Mouse (Mus musculus) urinary bladder, postnatal 14 days (tissue): ENCODE results near the gene Phf21a.
A peak's percentile ranks its signal among the peaks of the same experiment; 100 is the strongest.

Experiments
- DNase-seq: peaks from one replicate; pipeline ENCODE4 v3.0.0; 2021; ENCODE audit warnings: low spot score

The Phf21a gene

DNA sequence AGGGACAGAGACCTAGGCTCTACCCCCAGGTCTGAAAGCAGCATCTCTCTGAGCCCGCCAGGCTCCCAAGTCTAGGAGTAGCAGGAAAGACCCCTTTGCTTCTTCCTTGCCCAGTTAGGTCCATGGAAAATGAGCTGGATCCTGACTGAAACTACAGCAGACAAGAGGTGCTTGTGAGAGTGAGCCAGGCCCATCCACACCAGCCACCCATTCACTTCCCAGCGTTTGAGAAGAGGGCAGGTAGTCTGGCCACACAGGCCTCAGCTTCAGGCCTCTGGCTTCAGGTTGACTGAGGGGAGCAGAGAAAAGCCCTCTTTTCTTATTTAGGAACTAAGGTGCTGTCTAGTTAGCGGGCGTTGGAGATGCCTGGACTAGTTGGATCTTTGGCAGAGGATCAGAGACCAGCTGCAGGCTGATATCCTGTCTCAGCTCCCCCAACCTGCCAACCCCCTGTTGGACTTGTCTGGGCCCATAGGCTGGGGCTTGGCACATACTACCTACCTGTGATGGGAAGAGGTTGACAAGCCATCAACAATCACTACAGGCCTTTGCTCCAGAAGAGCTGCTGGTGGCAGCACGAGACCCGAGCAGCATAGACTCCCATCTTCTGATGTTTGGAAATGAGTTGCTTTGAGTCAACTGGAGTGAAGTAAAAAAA is 269.8 kb downstream of the Phf21a start:
- no peak for DNase-seq

DNA sequence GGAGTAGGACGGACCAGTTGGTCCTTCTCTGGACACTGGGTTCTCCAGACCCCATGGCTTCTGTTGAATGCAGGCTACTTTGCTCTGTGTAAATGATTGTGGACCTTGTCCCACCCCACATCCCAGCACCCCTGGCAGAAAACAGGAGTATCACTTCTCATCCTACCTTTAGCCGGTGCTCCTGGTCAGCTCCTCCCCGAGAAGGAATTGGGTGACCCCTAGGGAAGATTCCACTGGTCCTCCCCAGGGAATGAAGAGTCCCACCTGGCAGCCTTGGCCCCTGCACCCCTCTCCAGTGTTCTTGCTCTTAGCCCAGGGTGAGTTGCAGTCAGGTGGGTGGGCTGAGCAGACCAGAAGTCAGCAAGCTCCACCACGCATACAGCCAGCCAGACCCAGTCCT is 271.2 kb downstream of the Phf21a start:
- DNase-seq: no peak

DNA sequence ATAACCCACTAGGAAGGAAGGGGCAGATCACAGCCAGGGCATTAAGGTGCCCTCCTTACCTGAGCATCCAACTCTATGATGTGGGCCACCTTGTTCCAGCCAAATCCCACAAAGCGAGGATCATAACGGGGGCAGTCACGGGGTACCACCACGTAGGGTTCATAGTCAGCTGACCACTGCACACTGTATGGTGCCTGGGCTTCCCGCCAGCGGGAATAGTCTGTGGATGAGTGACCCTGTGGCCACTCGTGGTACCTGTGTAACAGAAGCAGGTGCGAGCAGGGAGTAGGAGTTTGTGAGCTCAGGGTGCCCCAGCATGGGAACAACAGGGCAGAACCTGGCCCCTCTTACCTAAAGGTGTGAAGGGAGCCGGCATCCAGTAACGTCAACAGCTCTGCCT is 272.7 kb downstream of the Phf21a start:
- no peak for DNase-seq

DNA sequence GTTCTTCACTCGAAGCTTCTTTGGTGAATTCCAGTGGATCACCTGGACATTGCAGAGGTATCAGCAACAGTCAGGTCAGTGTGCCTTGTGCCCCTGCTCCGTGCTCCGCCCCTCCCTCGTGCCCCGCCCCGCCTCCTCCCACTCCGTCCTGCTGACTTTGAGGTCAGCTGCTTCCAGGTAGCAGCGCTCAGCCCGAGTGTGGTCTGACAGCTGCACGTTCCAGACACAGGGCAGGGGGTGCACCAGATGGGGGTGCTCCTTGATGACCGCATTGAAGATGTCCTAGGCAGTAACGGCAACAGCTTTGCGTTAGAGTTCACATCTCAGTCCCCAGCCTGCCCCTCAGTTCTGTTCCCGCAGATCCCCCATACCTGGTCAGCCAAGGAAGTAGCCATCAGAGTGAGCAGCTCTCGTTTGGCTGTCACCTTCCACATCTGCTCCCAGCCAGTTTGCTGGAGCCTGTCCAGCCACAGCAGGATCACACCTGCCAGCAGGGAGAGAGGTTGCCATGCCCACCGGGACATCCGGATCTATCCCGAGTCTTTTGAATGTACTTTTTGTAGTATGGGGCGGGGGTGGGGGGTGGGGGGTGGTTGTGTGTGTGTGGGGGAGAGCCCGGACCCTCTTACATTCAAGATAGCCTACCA is 274.6 kb downstream of the Phf21a start:
- no peak for DNase-seq

DNA sequence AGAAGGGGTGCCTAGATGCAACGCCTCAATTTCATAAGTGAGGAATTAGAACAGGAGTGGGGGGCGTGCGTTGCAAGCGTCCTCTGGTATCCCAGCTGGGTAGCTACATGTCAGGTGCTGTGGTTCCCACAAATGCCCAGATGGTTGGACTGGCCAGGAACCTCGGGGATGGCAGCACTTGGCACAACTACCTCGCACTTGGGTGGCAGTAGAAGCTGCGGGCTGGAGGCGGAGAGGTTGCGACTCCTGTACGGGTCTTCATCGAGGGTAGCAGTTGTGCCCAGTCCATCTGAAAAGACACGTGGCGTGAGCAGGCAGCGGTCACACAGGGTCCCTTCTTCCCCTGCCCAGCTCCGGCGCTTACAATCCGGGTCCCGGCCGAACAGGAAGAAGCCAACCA is 277.5 kb downstream of the Phf21a start:
- no peak for DNase-seq

DNA sequence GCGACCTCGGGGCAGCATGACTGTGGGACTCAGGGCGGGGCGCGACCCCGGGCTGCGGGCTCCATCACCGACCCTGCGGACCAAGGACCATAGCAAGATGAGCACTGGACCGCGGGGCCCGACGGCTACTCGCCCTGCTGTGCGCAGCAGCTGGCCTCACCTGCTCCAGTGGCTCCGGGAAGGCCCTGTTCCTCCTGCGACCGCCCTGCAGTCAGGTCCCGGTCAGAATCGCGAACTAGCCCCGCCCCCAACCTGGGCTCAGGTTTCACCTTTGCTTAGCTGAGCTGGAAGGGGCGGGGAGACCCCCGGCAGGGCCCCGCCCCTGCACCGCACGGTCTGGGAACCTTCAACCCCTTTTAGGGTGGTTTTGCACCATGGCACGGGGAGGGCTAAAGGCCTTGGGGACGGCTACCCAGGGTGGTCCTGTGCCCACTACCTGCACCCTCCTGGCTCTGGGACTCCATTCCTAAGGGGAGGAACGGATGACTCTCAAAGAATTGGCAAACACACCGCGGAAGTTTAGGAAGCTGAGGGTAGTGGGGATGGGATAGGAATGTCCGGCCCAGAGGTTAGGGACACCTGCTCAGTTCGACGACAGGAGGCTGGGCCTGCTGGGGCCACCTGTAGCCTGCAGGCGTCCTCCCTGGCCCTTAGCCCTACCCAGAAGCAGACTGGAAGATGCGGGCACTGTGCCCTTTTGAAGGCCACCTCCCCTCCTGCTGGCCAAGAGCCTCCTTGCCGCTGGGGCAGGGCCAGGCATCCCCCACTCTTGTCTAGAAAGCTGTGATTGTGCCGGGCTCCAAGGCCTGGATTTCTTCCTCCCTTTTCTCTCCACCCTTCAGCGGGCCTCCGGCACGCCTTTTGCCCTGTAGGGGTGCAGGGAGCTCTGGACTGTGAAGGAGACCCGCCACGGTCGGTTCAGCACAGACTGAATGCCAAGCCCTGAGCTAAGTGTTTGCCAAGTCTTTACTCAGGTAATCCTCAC is 278.2 kb downstream of the Phf21a start:
- peak; percentile 92 for DNase-seq

DNA sequence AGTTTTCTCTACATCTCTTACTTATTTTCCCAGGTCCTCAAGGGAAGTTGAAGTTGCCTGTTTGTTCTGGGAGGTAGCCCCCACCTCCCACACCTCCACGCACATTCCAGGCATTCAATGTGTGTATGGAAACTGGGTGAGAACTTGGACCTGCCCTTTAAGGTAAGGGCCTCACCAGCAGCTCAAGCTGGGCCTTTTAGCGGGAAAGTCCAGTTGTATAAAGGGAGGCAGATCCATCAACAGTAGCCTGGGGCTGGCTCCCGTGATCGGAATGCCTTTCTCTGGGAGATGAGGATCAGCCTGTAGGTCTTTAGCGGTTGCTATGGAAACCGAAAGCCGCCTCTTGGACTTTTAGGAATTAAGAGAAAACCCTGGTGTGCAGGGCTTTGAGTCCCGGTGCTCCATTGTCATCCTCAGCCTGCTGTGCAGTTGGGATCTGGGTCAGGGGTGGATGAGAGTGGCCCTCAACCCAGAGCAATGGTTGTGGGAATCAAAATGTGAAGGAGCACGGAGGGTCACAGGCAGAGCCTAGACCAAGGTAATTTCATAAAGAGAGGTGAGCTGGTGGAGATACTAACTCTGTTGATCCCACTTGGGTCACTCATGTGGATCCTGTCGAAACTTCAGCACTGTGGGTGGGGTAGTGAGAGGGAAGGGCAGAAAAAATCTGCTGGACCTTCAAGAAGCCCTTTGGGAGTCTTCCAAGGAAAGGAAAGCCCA is 279.2 kb downstream of the Phf21a start:
- DNase-seq: no peak

DNA sequence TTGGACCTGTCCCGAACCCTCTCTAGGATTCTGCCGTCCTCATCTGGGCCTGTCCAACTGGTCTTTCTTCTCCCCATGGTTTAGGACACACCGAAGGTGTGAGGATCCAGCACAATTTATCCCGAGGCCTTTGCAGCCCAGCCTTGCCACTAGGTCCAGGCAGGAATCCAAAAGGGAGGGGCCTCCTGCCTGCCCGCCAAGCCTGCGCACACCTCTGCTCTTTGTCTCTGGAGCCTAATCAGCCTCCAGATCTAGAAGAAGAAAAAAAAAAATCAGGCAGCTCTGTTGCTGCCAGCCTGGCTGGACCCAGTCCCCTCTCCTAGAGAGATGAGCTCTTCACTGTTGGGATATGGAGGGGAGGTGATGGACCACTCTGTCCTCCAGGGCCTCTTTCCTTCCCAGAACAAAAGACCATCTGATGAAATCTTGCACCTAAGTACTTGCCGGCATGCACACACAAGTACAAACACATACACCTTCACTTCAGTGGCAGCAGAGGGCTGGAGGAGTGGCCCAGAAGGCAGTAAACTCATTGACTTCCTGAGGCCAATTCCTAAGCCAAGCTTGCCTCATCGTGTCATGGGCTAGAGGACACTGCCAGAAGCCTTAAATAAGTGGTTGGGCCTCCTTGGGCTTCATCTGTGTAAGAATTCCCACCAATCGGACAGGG is 280.0 kb downstream of the Phf21a start:
- peak; percentile 80 for DNase-seq

DNA sequence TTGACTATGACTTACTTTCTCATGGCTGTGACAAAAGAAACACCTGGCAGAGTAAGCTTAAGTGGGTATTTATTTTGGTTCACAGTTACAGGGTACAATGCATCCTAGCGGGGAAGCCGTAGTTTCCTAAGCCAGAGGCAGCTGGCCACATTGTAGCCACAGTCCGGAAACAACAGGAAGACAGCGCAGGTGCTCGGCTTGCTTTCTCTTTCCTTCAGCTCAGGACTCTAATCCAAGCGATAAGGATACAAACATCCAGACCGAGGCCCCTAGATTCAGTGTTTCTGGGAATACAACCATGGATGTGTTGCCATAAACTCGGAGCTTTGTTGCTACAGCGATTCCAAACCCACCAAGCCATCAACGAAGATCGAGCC is 280.5 kb downstream of the Phf21a start:
- no peak for DNase-seq

DNA sequence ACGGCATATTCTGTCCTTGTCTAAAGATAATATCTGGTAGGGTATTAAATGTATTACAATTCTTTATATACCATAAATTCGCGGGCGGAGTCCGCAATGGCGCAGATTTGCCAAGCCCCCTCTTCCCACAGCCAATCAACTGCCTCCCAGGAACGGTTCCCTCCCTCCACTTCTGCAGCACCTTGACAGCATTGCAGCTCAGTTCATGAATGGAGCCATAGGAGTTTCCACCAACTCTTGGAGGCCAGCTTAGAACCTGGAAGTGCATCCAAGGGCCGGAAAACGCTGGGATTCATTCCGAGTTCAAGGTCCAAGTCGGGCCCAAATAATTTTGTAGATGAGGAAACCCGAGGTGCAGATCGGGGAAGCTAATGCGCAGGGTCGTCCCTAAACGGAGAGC is 281.6 kb downstream of the Phf21a start, which contains the start of the genes Pex16 and Large2:
Pex16 (plus strand) TSS at position 163 of the 400 bp plus-strand sequence.
Large2 (minus strand) TSS at position 356 of the 400 bp plus-strand sequence.
- DNase-seq: peak; percentile 47

DNA sequence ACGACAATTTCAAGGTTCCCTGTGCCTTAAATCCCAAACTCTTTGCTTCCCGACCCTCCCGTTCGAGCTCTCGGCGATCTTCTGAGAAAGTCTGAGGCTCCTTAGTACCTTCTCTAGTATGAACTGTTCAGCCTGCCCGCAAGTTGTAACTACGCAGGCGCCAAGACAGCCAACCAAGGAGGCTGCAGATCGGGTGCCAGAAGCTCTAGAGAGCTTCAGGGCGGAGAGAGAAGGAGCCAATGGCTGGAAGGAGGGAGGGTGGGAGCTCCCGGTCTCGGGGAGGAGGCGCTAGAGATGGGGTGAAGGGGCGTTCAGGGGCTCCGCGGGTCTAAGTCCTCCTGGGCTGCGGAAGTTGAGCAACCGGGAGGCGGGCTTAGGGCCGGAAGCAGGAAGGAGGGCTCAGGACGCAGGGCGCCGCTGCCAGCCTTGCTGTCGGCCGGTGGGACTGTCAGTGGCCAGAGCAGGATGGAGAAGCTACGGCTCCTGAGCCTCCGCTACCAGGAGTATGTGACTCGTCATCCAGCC is 282.2 kb downstream of the Phf21a start:
- peak; percentile 96 for DNase-seq

DNA sequence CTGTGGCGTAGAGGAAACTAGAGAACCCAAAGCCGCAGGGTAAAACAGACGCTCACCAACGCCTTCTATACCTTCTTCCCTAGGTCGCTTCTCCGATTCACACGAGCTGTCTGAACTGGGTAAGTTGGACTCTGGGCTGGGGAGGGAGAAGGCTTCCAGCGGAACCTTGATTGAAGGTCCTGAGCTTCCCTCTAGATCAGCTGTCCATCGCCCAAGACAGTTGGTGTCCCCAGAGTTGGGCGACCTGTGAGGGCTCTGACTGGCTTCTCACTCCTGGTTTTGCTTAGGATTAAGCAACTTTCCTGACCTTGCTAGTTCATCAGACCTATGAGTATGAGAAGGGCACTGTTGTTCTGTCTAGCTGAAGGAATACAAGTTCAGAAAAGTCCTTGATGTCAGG is 282.9 kb downstream of the Phf21a start:
- no peak for DNase-seq

DNA sequence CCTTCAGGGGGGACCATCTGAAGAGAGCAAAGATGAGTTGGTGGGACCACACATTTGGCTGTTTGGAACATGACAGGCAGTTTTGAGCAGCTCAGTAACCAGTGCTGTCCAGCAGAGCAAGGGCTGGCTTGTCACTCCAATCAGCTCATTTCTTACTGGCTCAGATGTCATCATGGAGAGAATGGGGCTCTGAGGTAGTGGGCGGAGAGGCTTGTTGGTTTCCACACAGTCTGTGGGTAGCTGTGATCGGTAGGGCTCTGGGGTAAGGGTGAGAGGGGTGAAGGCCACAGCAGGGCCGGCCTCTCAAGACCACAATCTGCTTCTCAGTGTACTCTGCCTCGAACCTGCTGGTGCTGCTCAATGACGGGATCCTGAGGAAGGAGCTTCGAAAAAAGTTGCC is 283.4 kb downstream of the Phf21a start:
- no peak for DNase-seq

DNA sequence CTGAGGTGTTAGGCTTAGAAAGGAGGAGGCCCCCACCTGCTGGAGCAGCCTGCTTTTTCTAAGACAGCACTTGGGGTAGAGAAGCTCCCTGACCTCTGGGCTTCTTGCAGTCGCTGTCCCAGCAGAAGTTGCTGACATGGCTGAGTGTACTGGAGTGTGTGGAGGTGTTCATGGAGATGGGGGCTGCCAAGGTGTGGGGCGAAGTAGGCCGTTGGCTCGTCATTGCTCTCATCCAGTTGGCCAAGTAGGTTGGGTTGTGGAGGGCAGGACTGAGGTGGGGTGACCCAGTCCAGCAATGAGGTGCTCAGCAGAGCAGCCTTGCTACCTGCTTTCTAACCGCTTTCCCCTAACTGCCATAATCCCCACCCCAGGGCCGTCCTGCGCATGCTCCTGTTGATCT is 284.4 kb downstream of the Phf21a start:
- DNase-seq: no peak

DNA sequence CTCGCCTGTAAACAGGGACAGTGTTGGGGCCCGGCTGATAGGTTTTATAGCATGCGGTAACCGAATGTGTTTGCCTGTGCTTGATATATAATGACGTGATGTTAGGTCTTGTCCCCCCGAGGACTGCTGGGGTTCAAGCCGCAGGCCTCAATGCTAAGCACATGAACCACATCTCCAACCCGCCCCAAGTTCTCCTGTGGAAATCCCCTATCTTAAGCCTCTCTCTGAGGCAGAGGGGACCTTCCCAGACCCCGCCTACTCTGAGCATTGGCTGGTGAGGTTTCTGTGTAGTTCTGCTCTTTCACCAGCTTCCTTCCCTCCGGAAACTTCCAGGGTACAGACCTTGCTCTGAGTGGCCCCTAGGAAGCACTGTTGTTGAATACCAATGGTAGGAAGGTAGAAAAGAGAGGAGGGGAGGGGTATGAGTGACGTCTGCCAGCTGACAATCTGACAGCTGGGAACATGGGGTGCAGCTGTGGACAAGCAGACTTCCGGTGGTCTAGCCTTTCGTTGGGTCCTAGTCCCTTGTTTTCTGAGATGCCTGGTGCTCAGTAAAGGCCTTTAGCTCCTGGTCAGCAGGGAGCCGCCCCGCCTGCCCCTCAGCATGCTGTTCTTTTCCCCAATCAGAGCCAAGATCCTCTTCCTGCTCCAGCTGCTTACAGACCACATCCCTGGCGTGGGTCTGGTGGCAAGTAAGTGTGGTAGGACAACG is 287.0 kb downstream of the Phf21a start:
- DNase-seq: no peak

DNA sequence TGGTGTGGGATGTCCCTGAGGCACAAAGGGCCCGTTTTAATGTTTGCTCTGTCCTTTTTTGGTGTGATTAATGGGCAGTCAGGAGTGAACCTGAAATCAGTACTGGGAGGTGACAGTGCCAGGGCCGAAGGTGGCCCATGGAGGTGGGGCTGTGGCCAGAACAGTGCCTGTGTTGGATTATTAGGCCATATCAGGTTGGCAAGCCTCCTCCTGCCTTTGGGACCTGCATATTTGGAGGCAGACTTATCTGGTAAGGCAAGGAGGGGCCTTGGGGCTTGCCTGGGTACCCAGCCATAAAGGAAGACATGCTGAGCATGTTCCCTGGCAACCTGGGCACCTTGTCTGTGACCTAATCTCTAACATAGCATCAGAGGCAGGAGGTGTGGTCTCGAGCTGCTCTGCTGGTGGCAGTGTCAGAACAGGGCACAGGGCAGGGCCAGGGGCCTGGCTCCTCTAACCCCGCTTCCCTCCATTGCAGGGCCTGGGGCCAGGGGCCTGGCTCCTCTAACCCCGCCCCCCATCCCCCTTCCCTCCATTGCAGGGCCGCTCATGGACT is 287.7 kb downstream of the Phf21a start:
- DNase-seq: no peak

DNA sequence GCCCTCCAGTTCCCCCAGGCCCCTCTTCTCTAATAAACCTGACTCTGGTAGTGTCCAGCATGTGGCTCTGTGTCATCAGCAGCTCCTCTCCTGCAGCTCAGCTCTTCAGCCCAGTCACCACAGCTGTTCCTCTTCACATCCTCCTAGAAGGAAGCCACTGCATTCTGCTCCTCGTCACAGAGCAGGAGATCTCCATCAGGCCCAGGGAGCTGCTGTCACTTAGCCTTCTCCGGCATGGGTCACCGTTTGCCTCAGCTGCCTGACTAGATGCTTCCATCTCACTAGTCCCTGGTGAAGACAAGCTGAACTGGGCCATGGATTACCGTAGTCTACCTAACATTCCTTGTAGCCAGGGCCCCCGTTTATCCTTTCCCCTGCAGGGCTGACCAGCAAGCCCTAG is 288.2 kb downstream of the Phf21a start:
- no peak for DNase-seq

DNA sequence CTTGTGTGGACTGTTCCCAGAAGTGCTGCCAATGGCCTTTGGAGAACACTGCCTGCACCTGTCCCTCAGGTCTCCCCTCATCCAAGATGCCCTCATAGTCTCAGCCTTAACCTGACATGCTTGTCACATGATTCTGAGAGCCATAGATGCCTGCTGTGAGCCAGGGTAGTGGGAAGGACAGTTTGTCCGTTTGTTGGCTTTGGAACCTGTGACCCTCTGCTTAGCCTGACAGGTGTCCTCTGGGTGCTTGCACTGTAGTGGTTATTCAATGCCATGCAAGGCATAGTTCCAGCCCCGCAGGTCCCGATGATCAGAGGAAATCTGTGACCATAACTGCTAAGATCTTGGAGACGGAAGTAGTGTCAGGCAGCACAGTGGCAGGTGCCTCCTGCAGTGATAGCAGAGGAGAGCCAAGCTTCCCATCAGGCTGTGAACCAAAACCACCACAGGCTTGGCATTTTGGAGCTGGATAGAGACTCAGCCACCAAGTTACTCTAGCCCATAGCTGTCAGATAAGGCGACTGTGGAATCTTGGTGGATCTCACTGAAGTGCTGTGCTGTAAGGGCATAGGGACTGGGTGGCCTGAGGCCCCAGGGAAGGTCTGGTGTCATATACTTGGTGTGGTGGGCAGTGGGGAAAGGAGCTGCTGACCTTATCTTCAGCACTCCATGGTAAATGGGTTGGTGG is 289.1 kb downstream of the Phf21a start, which contains the start of gene 1700029I15Rik:
1700029I15Rik (plus strand) TSS at position 638 of the 688 bp plus-strand sequence.
- no peak for DNase-seq

DNA sequence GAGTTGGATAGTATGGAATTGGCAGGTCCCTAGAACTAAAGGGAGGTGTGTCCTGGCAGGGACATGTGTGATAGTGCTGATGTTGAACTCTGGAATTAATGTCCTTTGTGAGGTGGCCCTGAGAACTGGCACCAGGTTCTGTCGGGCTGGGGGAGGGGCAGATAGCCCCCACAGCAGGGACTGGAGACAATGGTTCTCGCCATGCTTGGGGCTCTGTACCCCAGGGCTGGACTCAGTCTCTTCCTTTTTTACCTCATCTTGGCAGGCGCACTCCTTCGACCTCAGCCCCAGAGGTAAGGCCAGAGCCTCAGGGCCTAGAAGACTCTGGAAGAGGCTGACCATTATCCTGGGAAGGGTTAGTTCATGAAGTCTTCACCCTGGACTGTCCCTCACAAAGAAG is 289.8 kb downstream of the Phf21a start:
- no peak for DNase-seq

DNA sequence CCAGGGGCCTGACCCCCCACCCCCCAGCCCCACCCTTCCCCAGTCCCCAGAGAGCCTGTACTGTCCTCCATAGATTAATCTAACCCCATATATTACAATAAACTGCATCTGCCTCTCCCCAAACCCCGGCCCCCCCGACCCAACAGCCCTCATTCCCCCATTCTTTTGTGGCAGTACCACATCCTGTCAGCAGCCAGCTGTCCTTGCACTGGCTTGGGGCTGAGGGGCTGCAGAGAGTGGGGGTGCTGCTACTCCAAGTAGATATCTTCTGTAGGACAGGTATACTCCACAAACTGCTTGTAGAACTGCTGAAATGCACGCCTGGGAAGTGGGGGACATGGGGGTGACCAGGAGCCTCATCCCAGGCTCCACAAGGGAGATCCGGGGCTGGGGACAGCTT is 291.2 kb downstream of the Phf21a start:
- no peak for DNase-seq
